Mouse (Mus musculus): Measurements from ENCODE around the gene Cdh12. TPM values are rescaled to one million over a fixed set of nuclear protein-coding genes. Genes with fewer than 3 reads are reported as not detected.

The Cdh12 gene
- not detected for polyA plus RNA-seq (2012; fragmentation: generic; extraction: Trizol)

DNA sequence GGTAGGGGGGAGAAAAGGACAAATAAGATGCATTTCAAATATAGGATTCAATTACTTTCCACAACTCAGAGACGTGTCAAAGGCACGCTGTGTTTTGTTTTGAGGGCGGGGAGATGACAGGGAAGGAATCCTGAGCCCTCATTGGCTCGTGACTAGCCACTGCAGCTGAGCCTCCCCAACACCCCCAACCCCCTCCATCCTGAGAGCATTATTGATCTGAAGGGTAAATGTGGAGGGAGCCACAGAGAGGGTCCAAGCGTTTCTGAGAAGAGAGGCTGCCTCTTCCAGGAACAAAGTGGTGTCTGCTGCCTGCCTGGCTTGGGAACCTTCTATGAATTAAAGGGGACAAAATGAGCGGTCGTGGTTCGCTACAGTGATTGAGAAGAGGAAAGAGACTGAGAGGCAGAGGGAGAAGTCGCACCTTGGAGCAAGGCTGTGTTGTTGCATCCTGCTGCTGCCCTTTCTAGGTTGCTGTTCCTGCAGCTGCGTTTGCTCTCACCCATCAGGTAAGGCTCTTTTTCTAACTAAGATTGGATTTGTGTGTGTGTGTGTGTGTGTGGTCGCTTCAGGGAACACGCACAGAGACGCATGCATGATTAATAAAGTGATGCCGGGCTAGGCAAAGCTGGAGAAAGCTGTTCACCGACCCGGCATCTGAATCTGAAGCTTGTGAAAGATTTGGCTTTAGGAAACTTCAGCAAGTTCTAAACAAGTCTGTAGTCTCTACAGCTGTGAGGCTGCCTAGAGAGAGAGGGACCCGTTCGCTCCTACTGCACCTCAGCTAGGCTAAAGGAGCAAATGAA, at the start of gene Cdh12:
Gene Cdh12, plus strand, starts transcription at position 405 of the 803 bp plus-strand sequence.
- no peak for TF ChIP-seq USF1 (IDR thresholded peaks at IDR 0.05; ENCODE audit: low read depth)
- no peak within 1 kb of the TSS for H3K4me3 ChIP-seq

DNA sequence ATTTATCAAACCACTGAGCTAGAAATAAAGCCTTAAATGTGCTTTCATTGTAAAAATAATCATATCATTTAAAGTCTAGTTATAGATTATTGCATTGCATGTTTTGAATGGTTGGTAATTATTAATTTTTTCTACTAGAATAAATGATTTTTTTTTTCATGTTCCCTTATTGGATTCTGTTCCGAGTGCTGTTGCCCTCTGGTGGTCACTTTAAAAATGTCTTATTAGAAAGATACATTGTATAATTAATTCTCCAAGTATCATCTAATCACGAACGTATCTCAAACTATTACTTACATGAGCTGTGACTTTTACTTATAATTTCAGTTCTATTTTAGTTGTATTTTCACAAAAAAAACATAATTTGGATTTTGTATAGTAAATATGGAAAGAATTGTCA, 45.5 kb upstream of the Cdh12 start:
- Histone ChIP-seq H3K4me2 (ENCODE audit: low read depth) (no peak overlapping the region), H3K36me3 (ENCODE audit: control insufficient read depth, insufficient read depth) (no peaks in the 10 kb centered on the region), H3K27me3 (ENCODE audit: control insufficient read depth, insufficient read depth, insufficient read length) (no peaks in the 10 kb centered on the region), H3K79me2 (ENCODE audit: control insufficient read depth, insufficient read depth) (no peaks in the 10 kb centered on the region), H3ac (ENCODE audit: control insufficient read depth, insufficient read length) (no peak overlapping the region), H3K4me3 (no peak overlapping the region)
- TF ChIP-seq TCF3 (IDR thresholded peaks at IDR 0.05; ENCODE audit: insufficient read length, low read depth) (no peak), MYOD1 (IDR thresholded peaks at IDR 0.05; ENCODE audit: control insufficient read depth in 1 of 3, insufficient read length in 2 of 3, low read depth in 2 of 3) (no peak), MAX (IDR thresholded peaks at IDR 0.05; ENCODE audit: low read depth) (no peak), REST (IDR thresholded peaks at IDR 0.05; ENCODE audit: insufficient read depth, insufficient read length) (no peak), POLR2AphosphoS2 (IDR thresholded peaks at IDR 0.05; ENCODE audit: insufficient read length, low read depth) (no peak), MYOG (IDR thresholded peaks at IDR 0.05; ENCODE audit: control insufficient read depth in 1 of 3, insufficient read depth in 1 of 3, insufficient read length in 2 of 3, low read depth in 2 of 3) (no peak)

More for the DNA sequence above, at the start of gene Cdh12:
- H3K4me2 ChIP-seq (ENCODE audit: low read depth) = peak within 1 kb of the TSS; percentile 32
- H3K36me3 ChIP-seq (ENCODE audit: control insufficient read depth, insufficient read depth) = no peaks in the 10 kb centered on the region
- H3K27me3 ChIP-seq (ENCODE audit: control insufficient read depth, insufficient read depth, insufficient read length) = no peaks in the 10 kb centered on the region
- H3K79me2 ChIP-seq (ENCODE audit: control insufficient read depth, insufficient read depth) = no peaks in the 10 kb centered on the region
- no peak within 1 kb of the TSS for H3ac ChIP-seq (ENCODE audit: control insufficient read depth, insufficient read length)

DNA sequence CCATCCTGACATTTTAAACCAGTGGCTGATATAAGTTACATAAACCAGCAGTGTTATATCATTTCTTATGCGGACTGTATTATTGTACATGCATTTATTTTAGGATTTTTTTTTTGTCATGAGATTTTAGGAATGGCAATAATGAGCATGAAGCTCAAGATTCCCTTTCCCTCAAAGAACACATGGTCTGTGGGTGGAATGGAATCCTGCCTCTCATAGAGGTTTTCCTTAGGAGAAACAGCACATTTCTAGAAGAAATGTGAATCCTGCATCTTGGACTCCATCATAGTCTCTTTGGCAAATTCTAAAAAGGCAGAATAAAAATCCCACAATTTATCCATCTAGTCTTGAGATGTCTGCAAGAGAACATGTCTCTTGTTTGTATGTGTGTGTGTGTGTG, 35.7 kb upstream of the Cdh12 start:
- TF ChIP-seq MYOG (IDR thresholded peaks at IDR 0.05; ENCODE audit: control insufficient read depth in 1 of 3, insufficient read depth in 1 of 3, insufficient read length in 2 of 3, low read depth in 2 of 3) (no peak), MYOD1 (IDR thresholded peaks at IDR 0.05; ENCODE audit: control insufficient read depth in 1 of 3, insufficient read length in 2 of 3, low read depth in 2 of 3) (no peak), POLR2AphosphoS2 (IDR thresholded peaks at IDR 0.05; ENCODE audit: insufficient read length, low read depth) (no peak), USF1 (IDR thresholded peaks at IDR 0.05; ENCODE audit: low read depth) (no peak), SRF (IDR thresholded peaks at IDR 0.05; ENCODE audit: control insufficient read depth, insufficient read length, low read depth) (no peak), E2F4 (IDR thresholded peaks at IDR 0.05; ENCODE audit: insufficient read depth) (no peak), TCF3 (IDR thresholded peaks at IDR 0.05; ENCODE audit: insufficient read length, low read depth) (no peak), REST (IDR thresholded peaks at IDR 0.05; ENCODE audit: insufficient read depth, insufficient read length) (no peak), CEBPB (IDR thresholded peaks at IDR 0.05; ENCODE audit: insufficient read depth, poor library complexity, severe bottlenecking) (no peak)

DNA sequence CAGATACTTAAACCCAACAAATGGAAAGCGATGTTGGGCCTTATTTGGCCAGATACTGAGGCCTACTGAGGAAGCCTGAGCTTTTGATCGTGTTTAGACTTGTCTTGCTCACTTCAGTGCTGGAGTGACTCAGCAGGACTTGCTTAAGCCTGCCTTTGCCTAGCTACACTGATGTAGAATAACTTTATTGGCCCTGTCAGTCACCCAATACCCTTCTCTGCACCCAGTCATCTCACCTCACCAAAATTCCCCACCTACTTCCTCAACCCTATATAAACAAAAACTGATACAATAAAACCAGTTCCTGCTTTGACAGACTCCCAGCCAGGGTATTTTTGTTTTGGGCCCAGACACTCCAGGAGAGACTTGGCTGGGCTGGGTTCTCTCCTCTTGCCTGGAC, 12.7 kb upstream of the Cdh12 start:
- no peaks in the 10 kb centered on the region for H3K36me3 ChIP-seq (ENCODE audit: control insufficient read depth, insufficient read depth)
- no peak overlapping the region for H3K4me3 ChIP-seq
- no peaks in the 10 kb centered on the region for H3K79me2 ChIP-seq (ENCODE audit: control insufficient read depth, insufficient read depth)
- H3ac ChIP-seq (ENCODE audit: control insufficient read depth, insufficient read length) = no peak overlapping the region
- H3K4me2 ChIP-seq (ENCODE audit: low read depth) = no peak overlapping the region
- H3K27me3 ChIP-seq (ENCODE audit: control insufficient read depth, insufficient read depth, insufficient read length) = no peaks in the 10 kb centered on the region
- no peak for TF ChIP-seq SRF (IDR thresholded peaks at IDR 0.05; ENCODE audit: control insufficient read depth, insufficient read length, low read depth)
- no peak for TF ChIP-seq E2F4 (IDR thresholded peaks at IDR 0.05; ENCODE audit: insufficient read depth)
- no peak for TF ChIP-seq CEBPB (IDR thresholded peaks at IDR 0.05; ENCODE audit: insufficient read depth, poor library complexity, severe bottlenecking)
- no peak for TF ChIP-seq MYOG (IDR thresholded peaks at IDR 0.05; ENCODE audit: control insufficient read depth in 1 of 3, insufficient read depth in 1 of 3, insufficient read length in 2 of 3, low read depth in 2 of 3)
- no peak for TF ChIP-seq TCF3 (IDR thresholded peaks at IDR 0.05; ENCODE audit: insufficient read length, low read depth)
- no peak for TF ChIP-seq MAX (IDR thresholded peaks at IDR 0.05; ENCODE audit: low read depth)
- no peak for TF ChIP-seq REST (IDR thresholded peaks at IDR 0.05; ENCODE audit: insufficient read depth, insufficient read length)
- no peak for TF ChIP-seq USF1 (IDR thresholded peaks at IDR 0.05; ENCODE audit: low read depth)
- TF ChIP-seq POLR2AphosphoS2 (IDR thresholded peaks at IDR 0.05; ENCODE audit: insufficient read length, low read depth) = no peak
- no peak for TF ChIP-seq MYOD1 (IDR thresholded peaks at IDR 0.05; ENCODE audit: control insufficient read depth in 1 of 3, insufficient read length in 2 of 3, low read depth in 2 of 3)
- no peak for TF ChIP-seq POLR2A (IDR thresholded peaks at IDR 0.05; ENCODE audit: insufficient read length, low read depth)
- no peak for TF ChIP-seq TCF12 (IDR thresholded peaks at IDR 0.05; ENCODE audit: insufficient read depth, poor library complexity, severe bottlenecking)

More for the DNA sequence above, 35.7 kb upstream of the Cdh12 start:
- Histone ChIP-seq H3K79me2 (ENCODE audit: control insufficient read depth, insufficient read depth) (no peaks in the 10 kb centered on the region), H3K36me3 (ENCODE audit: control insufficient read depth, insufficient read depth) (no peaks in the 10 kb centered on the region), H3ac (ENCODE audit: control insufficient read depth, insufficient read length) (no peak overlapping the region), H3K4me2 (ENCODE audit: low read depth) (no peak overlapping the region), H3K27me3 (ENCODE audit: control insufficient read depth, insufficient read depth, insufficient read length) (no peaks in the 10 kb centered on the region), H3K4me3 (no peak overlapping the region)

DNA sequence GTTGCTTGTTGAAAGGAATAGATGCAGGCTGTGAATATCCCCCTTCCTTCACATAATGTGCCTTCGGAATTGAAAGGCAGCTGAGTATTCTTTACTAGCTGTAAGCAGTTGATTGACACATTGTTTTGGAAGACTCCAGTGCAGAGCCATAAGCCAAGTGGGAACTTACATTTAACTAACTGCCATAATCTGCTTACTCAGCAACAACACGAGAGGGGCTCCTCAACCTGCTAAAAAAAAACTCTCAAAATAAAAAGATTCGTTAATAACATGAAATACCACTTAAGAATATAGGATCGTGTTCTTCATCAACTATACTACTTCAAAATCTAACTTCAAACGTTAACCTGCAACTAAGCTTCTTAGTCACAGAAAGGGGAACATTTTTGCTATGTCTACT, 1.5 kb downstream of the Cdh12 start:
- TF ChIP-seq CEBPB (IDR thresholded peaks at IDR 0.05; ENCODE audit: insufficient read depth, poor library complexity, severe bottlenecking) (no peak), USF1 (IDR thresholded peaks at IDR 0.05; ENCODE audit: low read depth) (no peak), MYOG (IDR thresholded peaks at IDR 0.05; ENCODE audit: control insufficient read depth in 1 of 3, insufficient read depth in 1 of 3, insufficient read length in 2 of 3, low read depth in 2 of 3) (no peak), SRF (IDR thresholded peaks at IDR 0.05; ENCODE audit: control insufficient read depth, insufficient read length, low read depth) (no peak), TCF3 (IDR thresholded peaks at IDR 0.05; ENCODE audit: insufficient read length, low read depth) (no peak), TCF12 (IDR thresholded peaks at IDR 0.05; ENCODE audit: insufficient read depth, poor library complexity, severe bottlenecking) (no peak), REST (IDR thresholded peaks at IDR 0.05; ENCODE audit: insufficient read depth, insufficient read length) (no peak), E2F4 (IDR thresholded peaks at IDR 0.05; ENCODE audit: insufficient read depth) (no peak), POLR2AphosphoS2 (IDR thresholded peaks at IDR 0.05; ENCODE audit: insufficient read length, low read depth) (no peak), MAX (IDR thresholded peaks at IDR 0.05; ENCODE audit: low read depth) (no peak), MYOD1 (IDR thresholded peaks at IDR 0.05; ENCODE audit: control insufficient read depth in 1 of 3, insufficient read length in 2 of 3, low read depth in 2 of 3) (no peak), POLR2A (IDR thresholded peaks at IDR 0.05; ENCODE audit: insufficient read length, low read depth) (no peak)
- H3K36me3 ChIP-seq (ENCODE audit: control insufficient read depth, insufficient read depth) = no peaks in the 10 kb centered on the region
- no peaks in the 10 kb centered on the region for H3K27me3 ChIP-seq (ENCODE audit: control insufficient read depth, insufficient read depth, insufficient read length)
- H3ac ChIP-seq (ENCODE audit: control insufficient read depth, insufficient read length) = no peak overlapping the region
- no peak overlapping the region for H3K4me2 ChIP-seq (ENCODE audit: low read depth)
- H3K4me3 ChIP-seq = no peak overlapping the region
- H3K79me2 ChIP-seq (ENCODE audit: control insufficient read depth, insufficient read depth) = no peaks in the 10 kb centered on the region
